Mouse (Mus musculus): Measurements from ENCODE around the gene Rgs13.

GRCm38 (mm10) chr1:144119456-144119855 lies 57.7 kb downstream of the Rgs13 start:
- TF ChIP-seq CTCF (IDR thresholded peaks at IDR 0.05; ENCODE audit: borderline replicate concordance, control insufficient read depth, extremely low read depth, insufficient read depth, low read length, poor library complexity) (no peak), POLR2A (IDR thresholded peaks at IDR 0.05; ENCODE audit: control insufficient read depth, extremely low read depth, insufficient read depth, low read length, poor library complexity) (no peak)
